8 mouse cellular contexts compared by ENCODE assay signal in the genomic region with DNA sequence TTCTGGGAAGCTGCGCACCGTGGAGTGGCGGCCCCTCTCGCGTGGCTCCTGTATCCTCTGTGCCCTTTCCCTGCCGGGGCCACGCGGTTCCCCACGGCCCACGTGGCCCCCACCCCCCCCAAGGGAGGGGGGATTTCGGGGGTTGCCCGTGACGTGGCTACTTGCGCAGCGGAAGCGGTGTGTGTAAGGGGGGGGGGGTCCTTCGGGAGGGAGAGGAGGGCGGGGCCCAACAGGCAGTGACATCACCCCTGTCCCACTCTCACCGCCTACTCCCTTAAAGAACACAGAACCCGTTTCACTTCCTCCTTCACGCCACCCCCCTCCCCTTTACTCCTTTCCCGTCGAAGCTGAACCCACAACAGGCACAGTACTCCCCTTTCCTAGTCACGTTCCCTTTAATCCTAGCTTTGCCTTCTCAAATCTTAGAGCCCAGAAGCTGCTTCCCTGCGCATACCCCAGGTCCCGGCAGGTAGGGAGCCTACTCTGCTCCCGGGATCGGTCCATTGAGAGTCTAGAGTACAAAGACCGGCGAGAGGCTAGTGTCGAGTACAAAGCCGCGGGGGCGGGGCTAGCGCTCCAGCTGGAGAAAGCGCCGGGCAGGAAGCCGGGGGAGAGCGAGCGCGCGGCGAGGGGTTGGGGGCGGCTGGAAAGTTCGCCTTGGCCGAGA. TPM values are rescaled to one million over a fixed set of nuclear protein-coding genes. Genes with fewer than 3 reads are reported as not detected.
A peak's percentile ranks its signal among the peaks of the same experiment; 100 is the strongest.
DNase-seq lines count a peak whose midpoint lies in the region; ATAC-seq and TF ChIP-seq lines count a peak whose summit lies in the region.

No protein-coding gene starts in this region.

- no peaks in the 10 kb centered on the region for H3K9me3 ChIP-seq in forebrain, embryonic 14.5 days (replicated peaks; ENCODE audit: control insufficient read depth, low read length)
- H3K9me3 ChIP-seq in lung, embryonic 16.5 days (ENCODE audit: control insufficient read depth, low read length), result no peaks in the 10 kb centered on the region

- TF ChIP-seq CTCF in brain, embryonic 14.5 days (IDR thresholded peaks at IDR 0.05; ENCODE audit: borderline replicate concordance, extremely low read depth, insufficient read depth, insufficient read length), result no peak
- TF ChIP-seq CTCF in layer of hippocampus, adult 2 months (conservative IDR thresholded peaks at IDR 0.05), result no peak
- no peak for TF ChIP-seq CTCF in olfactory bulb, adult 2 months (IDR thresholded peaks at IDR 0.05; ENCODE audit: insufficient read depth, low read depth, low read length)

- ATAC-seq in forebrain, embryonic 14.5 days, result peak; percentile 49
- peak; percentile 60 for ATAC-seq in lung, embryonic 16.5 days (ENCODE audit: low read depth)

- intact Hi-C loops in heart, postnatal 25 days (cut with DNase I), result loop anchor here (1.0 to 10.0 kb wide), 2 partner anchors 9 to 585 kb away; a partner anchor contains a TSS

- H3K9ac ChIP-seq in forebrain, embryonic 14.5 days (ENCODE audit: low read length), result peak overlapping the region; percentile 92
- peak overlapping the region; percentile 93 for H3K9ac ChIP-seq in lung, embryonic 16.5 days (ENCODE audit: low read length)

- peak overlapping the region; percentile 77 for H3K4me3 ChIP-seq in forebrain, embryonic 14.5 days (ENCODE audit: low read depth, low read length)
- H3K4me3 ChIP-seq in layer of hippocampus, adult 2 months, result peak overlapping the region; percentile 87
- H3K4me3 ChIP-seq in lung, embryonic 16.5 days (ENCODE audit: low read length), result peak overlapping the region; percentile 77
- H3K4me3 ChIP-seq in olfactory bulb, adult 2 months (ENCODE audit: insufficient read depth, low read depth, low read length), result peak overlapping the region; percentile 56

- peak overlapping the region; percentile 99 for H3K4me2 ChIP-seq in forebrain, embryonic 14.5 days (ENCODE audit: low read length)
- H3K4me2 ChIP-seq in lung, embryonic 16.5 days (ENCODE audit: low read depth, low read length), result peak overlapping the region; percentile 91

- peaks cover 56% of the 10 kb centered on the region for H3K36me3 ChIP-seq in forebrain, embryonic 14.5 days (ENCODE audit: control insufficient read depth, insufficient read depth, low read length)
- H3K36me3 ChIP-seq in lung, embryonic 16.5 days (ENCODE audit: control insufficient read depth, insufficient read depth, low read length), result peaks cover 34% of the 10 kb centered on the region

- peaks cover 33% of the 10 kb centered on the region for H3K4me1 ChIP-seq in forebrain, embryonic 14.5 days (ENCODE audit: control insufficient read depth, insufficient read depth, low read length)
- peaks cover 37% of the 10 kb centered on the region for H3K4me1 ChIP-seq in lung, embryonic 16.5 days (replicated peaks; ENCODE audit: control insufficient read depth, insufficient read depth, low read length)
- peaks cover 37% of the 10 kb centered on the region for H3K4me1 ChIP-seq in olfactory bulb, adult 2 months (ENCODE audit: control insufficient read depth, insufficient read depth, low read length)

- TF ChIP-seq POLR2A in brain, embryonic 14.5 days (IDR thresholded peaks at IDR 0.05; ENCODE audit: borderline replicate concordance, extremely low read depth, insufficient read depth, insufficient read length, poor library complexity, severe bottlenecking), result no peak
- TF ChIP-seq POLR2A in olfactory bulb, adult 2 months (IDR thresholded peaks at IDR 0.05; ENCODE audit: insufficient read depth, low read depth, low read length), result no peak; the same call in 1 of the 2 replicates

- peak; percentile 83 to 86 for DNase-seq in CD8-positive naive resting alpha-beta T cell, adult 2 months (ENCODE audit: low read depth in 2 of 2, low spot score in 2 of 2)
- DNase-seq in brain, embryonic 14.5 days (ENCODE audit: low read depth), result peak; percentile 93
- peak; percentile 90 for DNase-seq in forebrain, embryonic 14.5 days (ENCODE audit: low spot score)
- peak; percentile 72 for DNase-seq in heart, postnatal 25 days (ENCODE audit: low spot score)
- peak in 1 of 2 experiments; percentile 72 for DNase-seq in layer of hippocampus, adult 2 months (ENCODE audit: low spot score in 2 of 2)
- DNase-seq in thymus, postnatal 0 days (ENCODE audit: low spot score), result peak; percentile 93

- under 1% methylated on average over 43 of the region's 46 CpGs for WGBS in forebrain, embryonic 14.5 days
- WGBS in lung, embryonic 16.5 days, result under 1% methylated on average over 36 of the region's 46 CpGs
- WGBS in olfactory bulb, adult 2 months, result 1% methylated on average over 45 of the region's 46 CpGs

- H3K27me3 ChIP-seq in forebrain, embryonic 14.5 days (replicated peaks; ENCODE audit: control insufficient read depth, insufficient read depth, low read length), result no peaks in the 10 kb centered on the region
- H3K27me3 ChIP-seq in lung, embryonic 16.5 days (ENCODE audit: control insufficient read depth, insufficient read depth, low read depth, low read length), result no peaks in the 10 kb centered on the region

- H3K27ac ChIP-seq in forebrain, embryonic 14.5 days (ENCODE audit: low read depth, low read length), result peak overlapping the region; percentile 99
- H3K27ac ChIP-seq in layer of hippocampus, adult 2 months, result peak overlapping the region; percentile 99
- H3K27ac ChIP-seq in lung, embryonic 16.5 days (ENCODE audit: low read length), result peak overlapping the region; percentile 96
- H3K27ac ChIP-seq in olfactory bulb, adult 2 months (ENCODE audit: insufficient read depth, low read depth, low read length), result peak overlapping the region; percentile 76

RNA-seq across cellular contexts. Expression of a gene that starts 4.0 kb away (rescaled TPM):
- polyA plus RNA-seq in brain, embryonic 14.5 days (2012; rRNA removed), result 12.4 and 38.7 TPM in 2 replicates
- 28.7 and 38.2 TPM in 2 replicates for polyA plus RNA-seq in forebrain, embryonic 14.5 days (2014; fragmentation: Nextera tagmentation; extraction: Ambion mirVana)
- 10 to 100 TPM; 25.6 to 30.3 TPM for total RNA-seq in heart, postnatal 25 days (2021)
- total RNA-seq in layer of hippocampus, adult 2 months (2021), result 10 to 100 TPM; 34.3 to 40.9 TPM
- 25.2 and 26.0 TPM in 2 replicates for polyA plus RNA-seq in lung, embryonic 16.5 days (2015; fragmentation: Nextera tagmentation; extraction: Ambion mirVana)
- polyA plus RNA-seq in olfactory bulb, adult 2 months (2012; ENCODE audit: insufficient read depth, insufficient read length, low replicate concordance, missing spikeins), result 114 TPM in 1 of 2 replicates, not detected in the other
- polyA plus RNA-seq in thymus, postnatal 0 days (2015; fragmentation: Nextera tagmentation; extraction: Ambion mirVana), result 31.5 and 45.6 TPM in 2 replicates

RNA-seq across cellular contexts. Expression of a gene that starts 11.5 kb away (rescaled TPM):
- polyA plus RNA-seq in brain, embryonic 14.5 days (2012; rRNA removed), result 5.7 TPM in 2 replicates
- polyA plus RNA-seq in forebrain, embryonic 14.5 days (2014; fragmentation: Nextera tagmentation; extraction: Ambion mirVana), result 4.7 and 5.7 TPM in 2 replicates
- 10 to 100 TPM; 22.5 to 23.7 TPM for total RNA-seq in heart, postnatal 25 days (2021)
- total RNA-seq in layer of hippocampus, adult 2 months (2021), result 1 to 10 TPM; 2.6 to 5.0 TPM
- 54.7 and 57.4 TPM in 2 replicates for polyA plus RNA-seq in lung, embryonic 16.5 days (2015; fragmentation: Nextera tagmentation; extraction: Ambion mirVana)
- not detected in 2 replicates for polyA plus RNA-seq in olfactory bulb, adult 2 months (2012; ENCODE audit: insufficient read depth, insufficient read length, low replicate concordance, missing spikeins)
- 10.4 and 12.9 TPM in 2 replicates for polyA plus RNA-seq in thymus, postnatal 0 days (2015; fragmentation: Nextera tagmentation; extraction: Ambion mirVana)

RNA-seq across cellular contexts. Expression of a gene that starts 14.1 kb away (rescaled TPM):
- 26.7 and 28.7 TPM in 2 replicates for polyA plus RNA-seq in brain, embryonic 14.5 days (2012; rRNA removed)
- 31.1 and 36.4 TPM in 2 replicates for polyA plus RNA-seq in forebrain, embryonic 14.5 days (2014; fragmentation: Nextera tagmentation; extraction: Ambion mirVana)
- total RNA-seq in heart, postnatal 25 days (2021), result 10 to 100 TPM; 26.1 to 29.3 TPM
- 10 to 100 TPM; 43.6 to 45.0 TPM for total RNA-seq in layer of hippocampus, adult 2 months (2021)
- polyA plus RNA-seq in lung, embryonic 16.5 days (2015; fragmentation: Nextera tagmentation; extraction: Ambion mirVana), result 32.3 and 32.6 TPM in 2 replicates
- polyA plus RNA-seq in olfactory bulb, adult 2 months (2012; ENCODE audit: insufficient read depth, insufficient read length, low replicate concordance, missing spikeins), result not detected in 2 replicates
- polyA plus RNA-seq in thymus, postnatal 0 days (2015; fragmentation: Nextera tagmentation; extraction: Ambion mirVana), result 25.9 and 28.3 TPM in 2 replicates

RNA-seq across cellular contexts. Expression of a gene that starts 14.2 kb away (rescaled TPM):
- 84.1 and 111 TPM in 2 replicates for polyA plus RNA-seq in brain, embryonic 14.5 days (2012; rRNA removed)
- polyA plus RNA-seq in forebrain, embryonic 14.5 days (2014; fragmentation: Nextera tagmentation; extraction: Ambion mirVana), result 106 and 142 TPM in 2 replicates
- 10 to 100 TPM; 97.5 to 99.2 TPM for total RNA-seq in heart, postnatal 25 days (2021)
- 100 to 1,000 TPM; 109 to 127 TPM for total RNA-seq in layer of hippocampus, adult 2 months (2021)
- 158 and 165 TPM in 2 replicates for polyA plus RNA-seq in lung, embryonic 16.5 days (2015; fragmentation: Nextera tagmentation; extraction: Ambion mirVana)
- polyA plus RNA-seq in olfactory bulb, adult 2 months (2012; ENCODE audit: insufficient read depth, insufficient read length, low replicate concordance, missing spikeins), result not detected in 2 replicates
- 194 and 211 TPM in 2 replicates for polyA plus RNA-seq in thymus, postnatal 0 days (2015; fragmentation: Nextera tagmentation; extraction: Ambion mirVana)

RNA-seq across cellular contexts. Expression of a gene that starts 40.3 kb away (rescaled TPM):
- 321 and 358 TPM in 2 replicates for polyA plus RNA-seq in brain, embryonic 14.5 days (2012; rRNA removed)
- 70.3 and 77.3 TPM in 2 replicates for polyA plus RNA-seq in forebrain, embryonic 14.5 days (2014; fragmentation: Nextera tagmentation; extraction: Ambion mirVana)
- 10 to 100 TPM; 26.4 to 27.9 TPM for total RNA-seq in heart, postnatal 25 days (2021)
- 100 to 1,000 TPM; 541 to 561 TPM for total RNA-seq in layer of hippocampus, adult 2 months (2021)
- polyA plus RNA-seq in lung, embryonic 16.5 days (2015; fragmentation: Nextera tagmentation; extraction: Ambion mirVana), result 56.9 and 60.3 TPM in 2 replicates
- polyA plus RNA-seq in olfactory bulb, adult 2 months (2012; ENCODE audit: insufficient read depth, insufficient read length, low replicate concordance, missing spikeins), result 175 and 278 TPM in 2 replicates
- 10.7 and 13.2 TPM in 2 replicates for polyA plus RNA-seq in thymus, postnatal 0 days (2015; fragmentation: Nextera tagmentation; extraction: Ambion mirVana)

Comparison
In these comparisons a context has a peak if more than half of its experiments do, and no peak if none do; other contexts are left out.
1. RNA of a gene that starts 14.1 kb away (polyA plus RNA-seq): 32.3 to 32.6 TPM in lung, embryonic 16.5 days, 31.1 to 36.4 TPM in forebrain, embryonic 14.5 days, 26.7 to 28.7 TPM in brain, embryonic 14.5 days and 25.9 to 28.3 TPM in thymus, postnatal 0 days; not detected in olfactory bulb, adult 2 months; every median in the first group is over 10 times any median in the second.
2. Peak in every context shown above with its lines, with median percentiles within 50 percentile points of each other: H3K27ac ChIP-seq and H3K4me3 ChIP-seq.